Mouse (Mus musculus) heart, embryonic 11.5 days (tissue): Measurements from ENCODE around the gene Fam126a. TPM values are rescaled to one million over a fixed set of nuclear protein-coding genes. Genes with fewer than 3 reads are reported as not detected.

Experiments
- polyA plus RNA-seq: library from polyadenylated mRNA; unstranded; fragments of >200 nt; fragmentation: Nextera tagmentation; extraction: Ambion mirVana; gene quantifications from 2 replicates; pipeline ENCODE4 v1.2.1, GENCODE M21; 2014

Fam126a gene
- polyA plus RNA-seq, 1 experiment from 2014 or later: 32.7 TPM

Other genes starting within 250 kb of the Fam126a start
- 26.8 and 28.1 TPM in 2 replicates for gene Pus7, start 247.0 kb downstream of the Fam126a start, polyA plus RNA-seq
- gene Rint1, start 243.0 kb downstream of the Fam126a start, polyA plus RNA-seq: 22.0 and 31.7 TPM in 2 replicates
- gene Tomm7, start 186.5 kb downstream of the Fam126a start, polyA plus RNA-seq: 96.8 and 98.6 TPM in 2 replicates
- 39.0 and 50.4 TPM in 2 replicates for gene Klhl7, start 69.9 kb upstream of the Fam126a start, polyA plus RNA-seq
- 14.2 and 14.6 TPM in 2 replicates for gene Nupl2, start 134.3 kb upstream of the Fam126a start, polyA plus RNA-seq